Mouse (Mus musculus) lung, postnatal 0 days (tissue): ENCODE results near the gene Tdrkh.

Experiments used
- CTCF ChIP-seq: IDR thresholded peaks from 2 replicates; pipeline ENCODE4 v1.5.1; 2016; ENCODE audit warnings: antibody characterized with exemption, mild to moderate bottlenecking
- EP300 ChIP-seq: IDR thresholded peaks from 2 replicates; pipeline ENCODE4 v1.6.1; 2016; ENCODE audit warnings: antibody characterized with exemption, mild to moderate bottlenecking, control low read depth

DNA sequence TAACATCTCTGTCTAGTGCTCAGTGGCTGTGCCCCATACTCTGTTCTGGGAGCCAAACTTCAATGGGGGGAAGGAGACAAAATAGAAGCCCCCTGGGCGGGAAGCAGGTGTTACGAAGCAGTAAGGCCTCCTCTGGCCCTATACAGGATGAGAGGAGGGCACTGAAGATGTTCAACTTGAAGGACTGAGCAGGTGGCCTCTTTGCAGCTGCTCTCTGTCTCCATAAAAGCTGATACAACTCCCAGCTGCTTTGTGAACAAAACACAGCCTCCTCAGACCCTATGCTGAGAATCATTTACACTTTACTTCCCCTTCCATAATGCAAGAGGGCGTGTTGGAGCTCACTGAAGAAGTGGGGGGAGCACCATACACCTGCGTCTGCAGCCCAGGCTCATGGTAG lies 26.4 kb upstream of the Tdrkh start:
- TF ChIP-seq CTCF (no peak), EP300 (no peak)
